Mouse (Mus musculus) stomach, postnatal 0 days (tissue): ENCODE measurements around the gene Akt2. TPM values are rescaled to one million over a fixed set of nuclear protein-coding genes. Genes with fewer than 3 reads are reported as not detected.

Experiments
- ATAC-seq: fragments of 200-750 bp; cut with Nextera tagmentation; 2 replicates; pipeline ENCODE4 v1.8.0; 2017; ENCODE audit not compliant: low FRiP score, low TSS enrichment
- DNase-seq: peaks from one replicate; pipeline ENCODE4 v3.0.0-alpha.2; 2016; ENCODE audit warnings: low spot score
- H3K27ac ChIP-seq: fragments of 300-500 bp; sonication (generic); replicated peaks from 2 replicates; pipeline ENCODE4 v1.5.1; 2014; ENCODE audit warnings: mild to moderate bottlenecking, control low read depth
- H3K27me3 ChIP-seq: fragments of 300-500 bp; sonication (generic); 2 replicates; pipeline ENCODE4 v1.6.1; 2014; ENCODE audit warnings: low read length; ENCODE audit not compliant: control insufficient read depth, insufficient read depth
- H3K36me3 ChIP-seq: fragments of 300-500 bp; sonication (generic); 2 replicates; pipeline ENCODE4 v1.6.1; 2014; ENCODE audit warnings: low read length, mixed read lengths; ENCODE audit not compliant: control insufficient read depth, insufficient read depth
- H3K4me1 ChIP-seq: fragments of 300-500 bp; sonication (generic); replicated peaks from 2 replicates; pipeline ENCODE4 v1.6.1; 2014; ENCODE audit warnings: antibody characterized with exemption; ENCODE audit not compliant: control insufficient read depth, insufficient read depth
- H3K4me2 ChIP-seq: fragments of 300-500 bp; sonication (generic); replicated peaks from 2 replicates; pipeline ENCODE4 v1.6.1; 2014; ENCODE audit warnings: low read depth, mild to moderate bottlenecking, control low read depth, moderate library complexity
- H3K4me3 ChIP-seq: fragments of 300-500 bp; sonication (generic); 2 replicates; pipeline ENCODE4 v1.5.1; 2014; ENCODE audit warnings: low read depth, low read length, control low read depth
- H3K9ac ChIP-seq: fragments of 300-500 bp; sonication (generic); 2 replicates; pipeline ENCODE4 v1.6.1; 2014; ENCODE audit warnings: mild to moderate bottlenecking, low read length, control low read depth, mixed read lengths
- H3K9me3 ChIP-seq: fragments of 300-500 bp; sonication (generic); 2 replicates; pipeline ENCODE4 v1.6.1; 2016; ENCODE audit warnings: low read length; ENCODE audit not compliant: control insufficient read depth
- CTCF ChIP-seq: IDR thresholded peaks from 2 replicates; pipeline ENCODE4 v1.5.1; 2016; ENCODE audit warnings: antibody characterized with exemption, low read depth, mild to moderate bottlenecking, moderate library complexity
- EP300 ChIP-seq: optimal IDR thresholded peaks from 2 replicates; pipeline ENCODE3; 2016; ENCODE audit warnings: antibody characterized with exemption
- WGBS: fragments of 180-500 bp; shearing (Covaris S2); extraction: QIAGEN DNeasy Blood & Tissue Kit; methylation state at CpG from one replicate; pipeline ENCODE4 v1.1.7; 2014; 5-methylcytosine and 5-hydroxymethylcytosine counted together
- polyA plus RNA-seq: library from polyadenylated mRNA; unstranded; fragments of >200 nt; fragmentation: Nextera tagmentation; extraction: Ambion mirVana; gene quantifications from 2 replicates; pipeline ENCODE4 v1.2.1, GENCODE M21; 2015

Gene Akt2
- polyA plus RNA-seq, 1 experiment from 2014 or later: 42.6 TPM

DNA sequence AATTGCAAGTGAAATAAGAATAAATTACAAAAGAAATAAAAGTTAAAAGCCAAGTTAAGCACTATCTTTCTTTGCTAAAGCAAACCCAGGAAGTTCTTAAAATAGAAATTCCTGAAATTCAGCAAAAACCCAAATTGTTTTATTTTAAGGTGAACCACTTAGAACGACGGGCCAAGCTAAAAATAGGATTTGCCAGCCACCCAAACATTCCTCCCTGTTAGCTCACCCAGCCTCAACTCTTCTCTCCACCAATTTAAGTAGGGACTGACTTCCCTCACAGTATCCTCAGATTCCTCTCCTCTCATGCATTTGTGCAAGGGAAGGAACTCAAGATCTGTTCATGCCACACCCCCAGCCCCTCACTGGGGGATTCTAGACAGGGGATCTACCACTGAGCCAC, 91.9 kb downstream of the Akt2 start:
- 49% methylated on average over 2 of the region's 2 CpGs for WGBS
- no peak overlapping the region for H3K4me2 ChIP-seq
- DNase-seq (no peak), ATAC-seq (no peak)
- H3K36me3 ChIP-seq: no peaks in the 10 kb centered on the region
- no peak overlapping the region for H3K4me3 ChIP-seq
- TF ChIP-seq CTCF (no peak), EP300 (no peak)
- H3K9ac ChIP-seq: no peak overlapping the region
- no peaks in the 10 kb centered on the region for H3K9me3 ChIP-seq
- H3K4me1 ChIP-seq: no peaks in the 10 kb centered on the region
- H3K27me3 ChIP-seq: no peaks in the 10 kb centered on the region
- no peak overlapping the region for H3K27ac ChIP-seq

DNA sequence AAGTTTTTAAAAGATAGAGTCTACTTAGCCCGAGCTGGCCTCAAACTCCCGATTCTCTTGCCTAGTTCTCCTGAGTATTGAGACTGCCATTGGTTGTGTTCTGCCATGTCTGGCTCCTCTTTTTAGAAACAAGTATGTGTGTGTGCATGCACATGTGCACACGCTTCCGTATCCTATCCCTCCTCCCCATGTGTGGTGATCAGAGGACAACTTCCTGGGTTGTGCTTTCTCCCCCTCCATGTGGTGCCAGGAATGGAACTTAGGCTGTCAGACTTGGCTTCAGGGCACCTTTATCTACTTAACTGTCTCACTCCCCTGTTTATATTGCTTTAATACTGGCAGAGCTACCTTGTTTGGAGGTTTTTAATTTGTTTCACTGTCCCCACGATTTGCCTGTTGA, 93.9 kb downstream of the Akt2 start:
- no peaks in the 10 kb centered on the region for H3K9me3 ChIP-seq
- no peaks in the 10 kb centered on the region for H3K4me1 ChIP-seq
- no peak overlapping the region for H3K9ac ChIP-seq
- WGBS: 35% methylated on average over 5 of the region's 5 CpGs
- no peak for TF ChIP-seq CTCF
- no peak for TF ChIP-seq EP300
- H3K27me3 ChIP-seq: no peaks in the 10 kb centered on the region
- no peak overlapping the region for H3K4me3 ChIP-seq
- DNase-seq (no peak), ATAC-seq (no peak)
- no peak overlapping the region for H3K4me2 ChIP-seq
- H3K27ac ChIP-seq: no peak overlapping the region
- no peaks in the 10 kb centered on the region for H3K36me3 ChIP-seq

DNA sequence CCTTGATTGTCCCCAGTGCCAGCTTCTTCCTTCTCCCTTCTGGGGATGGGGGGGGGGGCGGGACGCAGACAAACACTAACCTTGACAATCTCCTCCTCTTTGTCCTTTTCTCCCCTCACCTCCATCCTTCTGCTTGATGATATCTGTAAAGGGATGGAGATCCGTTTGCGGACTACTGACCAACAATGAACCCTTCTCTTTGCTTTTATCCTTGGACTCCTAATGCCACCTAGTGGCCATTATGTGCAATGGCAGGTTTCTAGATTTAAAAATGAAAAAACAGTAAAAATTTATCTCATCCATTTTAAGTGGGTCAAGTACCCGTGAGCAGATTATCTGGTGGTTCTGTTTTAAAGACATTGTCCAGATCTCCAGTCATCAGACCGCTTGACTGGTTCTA, 94.3 kb downstream of the Akt2 start:
- TF ChIP-seq EP300: no peak
- TF ChIP-seq CTCF: peak; percentile 90
- ATAC-seq (no peak), DNase-seq (no peak)
- H3K9me3 ChIP-seq: no peaks in the 10 kb centered on the region
- no peak overlapping the region for H3K9ac ChIP-seq
- no peak overlapping the region for H3K4me2 ChIP-seq
- H3K4me3 ChIP-seq: no peak overlapping the region
- no peaks in the 10 kb centered on the region for H3K36me3 ChIP-seq
- under 1% methylated on average over 6 of the region's 6 CpGs for WGBS
- no peak overlapping the region for H3K27ac ChIP-seq
- H3K27me3 ChIP-seq: no peaks in the 10 kb centered on the region
- no peaks in the 10 kb centered on the region for H3K4me1 ChIP-seq

DNA sequence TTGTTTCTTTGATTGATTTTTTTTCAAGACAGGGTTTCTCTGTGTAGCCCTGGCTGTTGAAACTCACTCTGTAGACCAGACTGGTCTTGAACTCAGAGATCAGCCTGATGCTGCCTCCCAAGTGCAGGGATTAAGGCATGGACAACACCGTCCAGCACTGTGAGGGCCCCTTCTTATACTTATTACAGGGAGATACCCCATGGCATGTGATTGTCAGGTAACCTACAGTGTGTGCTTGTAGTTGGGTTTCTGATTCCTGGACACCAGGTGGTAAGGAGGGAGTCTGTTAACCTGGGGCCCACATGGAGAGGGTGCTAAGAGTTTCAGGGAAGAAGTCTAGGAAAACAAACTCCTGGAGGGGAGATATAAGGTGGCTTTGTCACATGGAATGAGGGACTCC, 95.7 kb downstream of the Akt2 start:
- Histone ChIP-seq H3K36me3 (no peaks in the 10 kb centered on the region), H3K9ac (no peak overlapping the region), H3K4me2 (no peak overlapping the region), H3K4me3 (no peak overlapping the region), H3K4me1 (no peaks in the 10 kb centered on the region), H3K27ac (no peak overlapping the region), H3K9me3 (no peaks in the 10 kb centered on the region), H3K27me3 (no peaks in the 10 kb centered on the region)
- ATAC-seq (no peak), DNase-seq (no peak)
- WGBS: 79% methylated on average over 1 of the region's 1 CpGs
- TF ChIP-seq EP300 (no peak), CTCF (no peak)

DNA sequence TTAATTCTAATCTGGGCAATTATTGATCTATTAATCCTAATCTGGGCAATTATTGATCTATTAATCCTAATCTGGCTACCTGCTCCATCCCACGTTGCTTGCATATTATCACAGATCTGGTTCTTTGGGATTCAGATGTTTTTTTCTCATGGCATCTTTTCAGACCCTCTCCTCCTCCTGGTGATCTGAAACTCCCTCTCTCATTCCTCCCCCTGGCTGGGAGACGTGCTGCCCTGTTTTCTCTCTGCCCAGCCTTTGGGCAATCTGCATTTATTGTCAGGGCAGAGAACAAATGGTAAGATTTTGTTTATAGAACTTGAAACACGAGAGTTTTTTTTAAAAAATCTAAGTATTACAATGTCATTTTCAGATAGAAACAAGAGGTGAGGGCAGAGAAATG, 96.5 kb downstream of the Akt2 start:
- no peak for ATAC-seq
- Histone ChIP-seq H3K27me3 (no peaks in the 10 kb centered on the region), H3K4me3 (no peak overlapping the region), H3K4me1 (no peaks in the 10 kb centered on the region), H3K9me3 (no peaks in the 10 kb centered on the region), H3K27ac (no peak overlapping the region), H3K36me3 (no peaks in the 10 kb centered on the region), H3K4me2 (peak overlapping the region; percentile 70; the same call in 1 of the 2 replicates), H3K9ac (no peak overlapping the region)
- no peak for DNase-seq
- TF ChIP-seq CTCF (no peak), EP300 (no peak)
- 63% methylated on average over 3 of the region's 3 CpGs for whole genome bisulfite sequencing

DNA sequence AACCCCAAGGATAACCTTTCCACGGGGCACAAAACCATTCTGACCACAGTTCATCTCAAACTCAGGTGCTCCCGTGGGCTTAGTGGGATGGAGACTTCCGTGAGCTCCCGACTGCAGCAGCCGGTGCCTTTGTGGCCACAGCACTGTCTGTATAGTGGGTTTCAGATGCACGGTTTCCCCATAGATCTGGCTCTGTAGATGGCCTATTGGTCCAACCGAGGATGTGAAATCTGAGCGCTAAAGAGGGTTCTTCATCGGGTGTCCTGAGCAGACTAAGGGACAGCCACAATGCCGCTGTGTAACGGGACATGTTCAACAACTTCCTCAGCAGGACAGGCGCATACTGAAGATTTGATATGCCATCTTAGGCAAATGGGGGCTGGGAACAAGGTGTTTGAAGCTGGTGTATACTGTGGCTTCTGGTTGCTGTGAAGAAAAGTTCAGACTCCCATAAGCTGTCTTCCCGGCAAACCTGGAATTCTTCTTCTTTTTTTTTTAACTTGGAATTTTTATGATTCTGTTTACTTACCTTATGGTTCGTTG, 97.0 kb downstream of the Akt2 start:
- no peak overlapping the region for H3K27ac ChIP-seq

More for the DNA sequence above, 97.0 kb downstream of the Akt2 start:
- H3K36me3 ChIP-seq: no peaks in the 10 kb centered on the region
- H3K9me3 ChIP-seq: no peaks in the 10 kb centered on the region
- DNase-seq: no peak
- H3K4me1 ChIP-seq: no peaks in the 10 kb centered on the region
- peak overlapping the region; percentile 43 for H3K4me3 ChIP-seq
- 28% methylated on average over 14 of the region's 14 CpGs for WGBS
- no peaks in the 10 kb centered on the region for H3K27me3 ChIP-seq
- TF ChIP-seq CTCF (no peak), EP300 (no peak)
- peak overlapping the region; percentile 70 for H3K4me2 ChIP-seq
- peak overlapping the region; percentile 63 for H3K9ac ChIP-seq
- no peak for ATAC-seq
